Mouse (Mus musculus) forebrain, embryonic 10.5 days (tissue): ENCODE measurements at regions not wholly inside any gene's neighbourhood (a gene's known extent, or its start where the extent isn't known, plus 50 kb on each side); places are given as distances from the start of the nearest gene placed in this dataset.
A peak's percentile ranks its signal among the peaks of the same experiment; 100 is the strongest.

Experiments used
- DNase-seq: peaks from one replicate; pipeline ENCODE4 v3.0.0-alpha.2; 2017; ENCODE audit warnings: low spot score; ENCODE audit errors: extremely low spot score
- H3K27ac ChIP-seq: fragments of 300-500 bp; sonication (generic); 2 replicates; pipeline ENCODE4 v1.5.1; 2016; ENCODE audit warnings: mild to moderate bottlenecking
- H3K27me3 ChIP-seq: fragments of 300-500 bp; sonication (generic); 2 replicates; pipeline ENCODE4 v1.6.1; 2016; ENCODE audit warnings: mild to moderate bottlenecking; ENCODE audit not compliant: poor library complexity, severe bottlenecking
- H3K36me3 ChIP-seq: fragments of 300-500 bp; sonication (generic); replicated peaks from 2 replicates; pipeline ENCODE4 v1.6.1; 2016; ENCODE audit warnings: mild to moderate bottlenecking, moderate library complexity
- H3K4me1 ChIP-seq: fragments of 300-500 bp; sonication (generic); 2 replicates; pipeline ENCODE4 v1.6.1; 2016
- H3K4me3 ChIP-seq: fragments of 300-500 bp; sonication (generic); 2 replicates; pipeline ENCODE4 v1.5.1; 2016; ENCODE audit warnings: mild to moderate bottlenecking, moderate library complexity
- H3K9me3 ChIP-seq: fragments of 300-500 bp; sonication (generic); 2 replicates; pipeline ENCODE4 v1.6.1; 2016; ENCODE audit warnings: mild to moderate bottlenecking, moderate library complexity
- WGBS: fragments of 180-500 bp; shearing (Covaris S2); methylation state at CpG from one replicate; pipeline ENCODE4 v1.1.7; 2016; 5-methylcytosine and 5-hydroxymethylcytosine counted together

GRCm38 (mm10) chr15:62903047-62903822 is 941.7 kb downstream of the Gsdmc2 start:
- Histone ChIP-seq H3K36me3 (no peaks in the 10 kb centered on the region), H3K4me1 (peaks cover 14% of the 10 kb centered on the region), H3K27ac (no peak overlapping the region), H3K27me3 (peaks cover 52% of the 10 kb centered on the region), H3K4me3 (no peak overlapping the region), H3K9me3 (no peaks in the 10 kb centered on the region)
- WGBS, result 39% methylated on average over 17 of the region's 17 CpGs
- DNase-seq, result peak; percentile 62

- H3K27me3 ChIP-seq, result peaks cover 40% of the 10 kb centered on the region
These were observed 943.0 kb downstream of the Gsdmc2 start for GRCm38 (mm10) chr15:62901955-62902354.

DNA sequence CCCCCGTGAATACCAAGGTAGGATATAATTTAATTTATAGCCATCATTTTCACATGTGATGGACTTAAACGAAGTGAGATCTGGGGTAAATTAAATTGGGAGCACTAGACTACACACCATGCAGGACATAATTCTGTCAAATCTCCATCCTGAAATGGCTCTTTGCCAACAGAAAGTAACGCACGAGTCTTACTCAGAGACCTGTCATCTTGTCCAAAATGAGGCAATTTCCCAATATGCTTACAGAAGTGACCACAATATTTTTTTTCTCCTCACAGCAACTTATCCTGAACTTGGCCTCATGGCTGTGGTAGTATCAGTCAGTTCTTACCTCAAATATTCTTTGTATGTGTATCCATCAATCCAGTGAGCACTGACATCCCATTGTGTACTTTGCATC is 955.2 kb downstream of the Gsdmc2 start:
- H3K27me3 ChIP-seq, result no peaks in the 10 kb centered on the region
- WGBS, result 91% methylated on average over 4 of the region's 4 CpGs
- no peaks in the 10 kb centered on the region for H3K36me3 ChIP-seq
- H3K27ac ChIP-seq, result no peak overlapping the region
- DNase-seq, result no peak
- H3K9me3 ChIP-seq, result no peaks in the 10 kb centered on the region
- H3K4me1 ChIP-seq, result no peaks in the 10 kb centered on the region
- no peak overlapping the region for H3K4me3 ChIP-seq

More at GRCm38 (mm10) chr15:62901955-62902354, 943.0 kb downstream of the Gsdmc2 start:
- H3K4me3 ChIP-seq, result no peak overlapping the region
- peaks cover 14% of the 10 kb centered on the region for H3K4me1 ChIP-seq
- DNase-seq, result no peak
- no peak overlapping the region for H3K27ac ChIP-seq
- no peaks in the 10 kb centered on the region for H3K36me3 ChIP-seq
- WGBS, result 91% methylated on average over 4 of the region's 4 CpGs
- H3K9me3 ChIP-seq, result no peaks in the 10 kb centered on the region

DNA sequence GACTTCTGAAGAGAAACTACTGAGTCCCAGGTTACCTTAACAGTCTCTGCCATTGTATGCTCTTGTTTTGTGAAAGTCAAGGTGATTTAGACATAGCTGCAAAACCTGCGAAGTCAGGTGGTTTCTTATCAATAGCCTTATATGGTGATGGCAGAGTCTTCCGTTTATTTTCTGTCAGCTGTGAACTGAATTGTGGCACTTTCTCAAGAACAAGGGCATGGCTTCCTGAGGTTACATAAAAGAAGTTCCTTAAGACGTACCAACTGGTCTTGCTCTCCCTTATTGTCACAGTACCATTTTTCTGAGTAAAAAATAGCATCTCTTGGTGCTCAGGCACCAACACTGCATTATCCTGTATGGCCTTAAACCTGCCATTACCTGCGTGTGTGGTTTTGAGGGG is 959.6 kb downstream of the Gsdmc2 start:
- no peak overlapping the region for H3K4me3 ChIP-seq
- no peak for DNase-seq
- H3K27me3 ChIP-seq, result no peaks in the 10 kb centered on the region
- 87% methylated on average over 4 of the region's 4 CpGs for WGBS
- no peaks in the 10 kb centered on the region for H3K36me3 ChIP-seq
- no peak overlapping the region for H3K27ac ChIP-seq
- H3K4me1 ChIP-seq, result no peaks in the 10 kb centered on the region
- H3K9me3 ChIP-seq, result no peaks in the 10 kb centered on the region

DNA sequence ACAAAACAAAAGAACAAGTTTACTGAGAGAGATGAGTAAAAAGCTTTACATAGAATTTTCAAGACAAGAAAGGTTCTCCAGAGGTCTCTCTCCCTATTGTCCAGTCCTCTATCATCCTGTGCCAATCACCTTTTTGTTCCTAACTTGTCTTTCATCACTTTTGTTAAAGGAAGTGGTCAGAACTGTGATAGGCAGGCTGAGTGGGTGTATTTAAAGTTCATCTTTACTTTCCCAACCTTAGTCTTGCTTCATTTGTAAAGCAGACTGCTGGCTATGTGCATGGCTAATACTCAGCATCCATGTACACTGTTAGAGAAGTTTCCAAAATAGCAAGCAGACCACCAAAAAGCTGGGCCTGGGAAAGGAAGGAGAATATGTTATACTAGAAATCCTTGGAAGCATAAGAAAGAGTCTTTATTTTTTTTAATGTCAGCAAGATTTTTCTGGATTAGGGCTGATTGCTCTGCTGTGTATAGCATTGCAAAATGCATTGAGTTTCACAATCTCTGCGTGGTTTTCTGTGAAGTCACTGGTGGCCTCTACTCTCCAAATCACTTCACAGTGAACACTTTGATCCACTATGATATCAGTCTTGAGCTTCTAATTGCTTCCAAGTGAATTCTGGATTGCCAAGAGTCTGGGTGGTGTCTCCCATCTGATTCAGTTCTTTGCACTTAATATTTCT is 973.8 kb downstream of the Gsdmc2 start:
- Histone ChIP-seq H3K27ac (no peak overlapping the region), H3K4me3 (no peak overlapping the region), H3K9me3 (no peaks in the 10 kb centered on the region), H3K36me3 (no peaks in the 10 kb centered on the region), H3K4me1 (no peaks in the 10 kb centered on the region), H3K27me3 (no peaks in the 10 kb centered on the region)
- no peak for DNase-seq
- WGBS, result 86% methylated on average over 1 of the region's 1 CpGs

DNA sequence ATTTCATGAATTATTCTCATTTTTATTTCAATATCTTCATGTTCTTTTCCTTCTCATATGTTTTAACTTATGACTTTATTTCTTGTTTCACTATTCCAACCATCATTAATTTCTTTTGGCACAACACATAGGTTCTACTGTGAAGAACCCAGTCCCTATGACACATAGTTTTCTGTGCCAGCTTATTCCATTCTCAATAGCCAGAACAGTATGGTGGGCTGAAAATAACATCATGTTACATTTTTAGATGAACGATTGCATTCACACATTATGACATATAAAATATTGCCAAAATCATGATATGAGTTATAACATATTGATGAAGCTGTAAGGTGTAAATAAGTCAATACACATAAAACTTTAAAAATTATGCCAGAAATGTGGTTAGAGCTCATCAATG is 982.4 kb downstream of the Gsdmc2 start:
- 86% methylated on average over 1 of the region's 1 CpGs for WGBS
- Histone ChIP-seq H3K9me3 (no peaks in the 10 kb centered on the region), H3K4me1 (no peaks in the 10 kb centered on the region), H3K27me3 (no peaks in the 10 kb centered on the region), H3K27ac (no peak overlapping the region), H3K36me3 (no peaks in the 10 kb centered on the region), H3K4me3 (no peak overlapping the region)
- no peak for DNase-seq

GRCm38 (mm10) chr15:62861422-62861821 is 983.6 kb downstream of the Gsdmc2 start:
- Histone ChIP-seq H3K9me3 (no peaks in the 10 kb centered on the region), H3K4me1 (no peaks in the 10 kb centered on the region), H3K36me3 (no peaks in the 10 kb centered on the region), H3K4me3 (no peak overlapping the region), H3K27ac (no peak overlapping the region), H3K27me3 (no peaks in the 10 kb centered on the region)
- no peak for DNase-seq

DNA sequence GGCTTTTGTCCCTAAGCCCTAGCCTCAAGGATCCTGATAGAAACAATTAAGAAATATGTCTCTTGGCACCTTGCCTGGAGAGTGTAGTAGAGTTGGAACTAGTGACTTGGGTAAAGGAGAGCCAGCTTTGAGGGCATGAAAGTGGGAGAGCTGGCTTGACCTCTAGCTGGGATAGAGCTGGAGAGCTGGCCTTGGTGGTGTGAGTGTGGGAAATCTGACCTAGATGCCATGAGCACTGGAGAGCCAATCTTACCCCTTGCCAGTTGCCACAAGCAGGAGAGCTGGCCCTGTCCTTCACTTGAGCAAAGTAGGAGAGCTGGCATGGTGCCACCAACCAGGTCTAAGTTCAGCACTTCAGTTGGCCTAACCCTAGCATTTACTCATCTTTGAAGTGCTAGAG is 995.7 kb downstream of the Gsdmc2 start:
- Histone ChIP-seq H3K27ac (no peak overlapping the region), H3K36me3 (no peaks in the 10 kb centered on the region), H3K4me1 (no peaks in the 10 kb centered on the region), H3K9me3 (no peaks in the 10 kb centered on the region), H3K27me3 (no peaks in the 10 kb centered on the region), H3K4me3 (no peak overlapping the region)
- no peak for DNase-seq

DNA sequence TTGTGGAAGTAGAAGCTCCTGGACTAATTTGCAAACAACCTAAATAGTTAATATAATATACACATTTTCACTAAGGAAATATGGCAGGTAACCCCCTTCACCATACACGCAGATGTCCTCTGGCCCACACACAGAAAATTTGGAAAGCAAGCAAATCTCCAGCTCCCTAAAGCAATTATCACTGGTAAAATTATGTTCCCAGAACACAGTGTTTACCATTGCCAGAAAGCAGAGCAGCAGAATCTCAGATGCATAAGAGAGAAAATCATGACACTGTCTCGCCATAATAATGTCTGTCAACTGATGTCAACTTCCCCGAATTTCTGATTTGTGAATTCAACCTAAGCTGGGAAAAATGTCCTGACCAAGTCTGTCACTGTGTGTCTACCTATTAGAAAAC is 999.1 kb downstream of the Gsdmc2 start:
- Histone ChIP-seq H3K27me3 (no peaks in the 10 kb centered on the region), H3K36me3 (no peaks in the 10 kb centered on the region), H3K4me1 (no peaks in the 10 kb centered on the region), H3K9me3 (no peaks in the 10 kb centered on the region), H3K4me3 (no peak overlapping the region), H3K27ac (no peak overlapping the region)
- no peak for DNase-seq
- 90% methylated on average over 3 of the region's 3 CpGs for WGBS

GRCm38 (mm10) chr15:62825586-62825985 is 1019.4 kb downstream of the Gsdmc2 start:
- H3K36me3 ChIP-seq, result no peaks in the 10 kb centered on the region
- H3K27me3 ChIP-seq, result no peaks in the 10 kb centered on the region
- no peak for DNase-seq
- H3K27ac ChIP-seq, result no peak overlapping the region
- H3K4me1 ChIP-seq, result no peaks in the 10 kb centered on the region
- no peaks in the 10 kb centered on the region for H3K9me3 ChIP-seq
- H3K4me3 ChIP-seq, result no peak overlapping the region

DNA sequence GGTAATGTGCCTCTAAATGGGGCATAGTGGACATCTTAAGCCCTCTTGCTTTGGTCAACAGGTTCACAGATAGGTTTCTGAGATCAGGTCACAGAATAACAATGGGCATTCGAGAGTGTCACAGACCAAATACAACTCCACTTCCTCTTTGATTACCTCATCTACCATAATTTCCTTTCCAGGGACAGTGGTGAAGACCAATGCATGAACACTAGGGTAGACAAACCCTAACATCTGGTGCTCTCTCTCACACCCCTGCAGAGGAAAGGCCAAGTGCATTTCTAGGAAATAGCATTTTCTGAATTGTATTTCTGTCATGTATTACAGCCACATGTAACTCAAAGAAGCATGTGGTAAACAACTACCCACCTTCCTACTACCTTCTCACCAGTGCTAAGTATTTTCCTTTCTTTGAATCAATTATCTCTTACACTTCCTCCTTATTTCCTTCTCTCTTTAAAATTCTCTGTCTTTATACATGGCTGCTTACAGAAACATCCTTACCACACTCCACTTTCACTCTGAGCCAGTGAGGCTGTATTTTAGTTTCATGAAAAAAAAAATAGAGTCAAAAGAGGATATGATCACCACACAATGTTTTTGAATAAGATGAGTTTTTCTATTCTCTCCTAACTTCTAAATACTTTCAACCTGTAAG is 1021.0 kb downstream of the Gsdmc2 start:
- WGBS, result 78% methylated on average over 1 of the region's 1 CpGs
- Histone ChIP-seq H3K27ac (no peak overlapping the region), H3K9me3 (no peaks in the 10 kb centered on the region), H3K36me3 (no peaks in the 10 kb centered on the region), H3K27me3 (no peaks in the 10 kb centered on the region), H3K4me1 (no peaks in the 10 kb centered on the region), H3K4me3 (no peak overlapping the region)
- no peak for DNase-seq

DNA sequence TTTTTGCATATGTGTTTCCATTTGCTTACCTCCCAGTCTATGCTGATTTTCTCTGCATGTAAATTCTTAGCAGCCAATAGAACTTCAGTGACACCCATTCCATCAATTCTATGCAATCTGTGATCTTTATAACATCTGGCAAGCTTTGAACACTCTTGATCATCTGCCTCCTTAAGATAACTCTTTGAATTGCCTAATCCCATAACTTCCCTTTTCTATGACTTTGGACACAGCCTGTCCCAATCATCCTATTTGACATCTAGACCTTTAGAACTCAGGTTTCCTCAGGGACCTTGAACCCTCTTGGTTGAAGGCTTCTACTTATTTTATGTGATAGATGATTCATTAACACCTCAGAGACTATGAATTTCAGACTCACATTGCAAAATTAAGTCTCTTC is 1022.7 kb downstream of the Gsdmc2 start:
- Histone ChIP-seq H3K36me3 (no peaks in the 10 kb centered on the region), H3K27ac (no peak overlapping the region), H3K27me3 (no peaks in the 10 kb centered on the region), H3K9me3 (no peaks in the 10 kb centered on the region), H3K4me1 (no peaks in the 10 kb centered on the region), H3K4me3 (no peak overlapping the region)
- no peak for DNase-seq

- WGBS, result 93% methylated on average over 1 of the region's 1 CpGs
- DNase-seq, result no peak
- no peaks in the 10 kb centered on the region for H3K27me3 ChIP-seq
- no peaks in the 10 kb centered on the region for H3K4me1 ChIP-seq
- H3K9me3 ChIP-seq, result no peaks in the 10 kb centered on the region
- H3K4me3 ChIP-seq, result no peak overlapping the region
- no peaks in the 10 kb centered on the region for H3K36me3 ChIP-seq
- no peak overlapping the region for H3K27ac ChIP-seq
These were observed 1031.9 kb downstream of the Gsdmc2 start for GRCm38 (mm10) chr15:62813093-62813492.
